Mouse (Mus musculus) midbrain, embryonic 16.5 days (tissue): Measurements from ENCODE around the gene Adprm. TPM values are rescaled to one million over a fixed set of nuclear protein-coding genes. Genes with fewer than 3 reads are reported as not detected.
"Not testable (repeated sequence)": the region's sequence is repeated elsewhere in the genome, so short reads cannot be mapped to it uniquely, and the experiment has no call there.

Experiments used
- ATAC-seq: fragments of 200-750 bp; cut with Nextera tagmentation; 2 replicates; pipeline ENCODE4 v1.8.0; 2017; ENCODE audit warnings: moderate TSS enrichment
- H3K27ac ChIP-seq: fragments of 300-500 bp; sonication (generic); 2 replicates; pipeline ENCODE4 v1.5.1; 2014; ENCODE audit warnings: mild to moderate bottlenecking, low read length, mixed read lengths
- H3K27me3 ChIP-seq: fragments of 300-500 bp; sonication (generic); 2 replicates; pipeline ENCODE4 v1.6.1; 2014; ENCODE audit warnings: low read depth, low read length, mixed read lengths; ENCODE audit not compliant: control insufficient read depth, insufficient read depth
- H3K36me3 ChIP-seq: fragments of 300-500 bp; sonication (generic); 2 replicates; pipeline ENCODE4 v1.6.1; 2014; ENCODE audit warnings: mild to moderate bottlenecking, low read length, moderate library complexity, mixed read lengths; ENCODE audit not compliant: control insufficient read depth, insufficient read depth
- H3K4me1 ChIP-seq: fragments of 300-500 bp; sonication (generic); 2 replicates; pipeline ENCODE4 v1.6.1; 2014; ENCODE audit warnings: mild to moderate bottlenecking, low read length, mixed read lengths; ENCODE audit not compliant: control insufficient read depth, insufficient read depth
- H3K4me2 ChIP-seq: fragments of 300-500 bp; sonication (generic); 2 replicates; pipeline ENCODE4 v1.6.1; 2014; ENCODE audit warnings: mild to moderate bottlenecking, low read length, mixed read lengths
- H3K4me3 ChIP-seq: fragments of 300-500 bp; sonication (generic); 2 replicates; pipeline ENCODE4 v1.5.1; 2014; ENCODE audit warnings: low read depth, mild to moderate bottlenecking, low read length, moderate library complexity, mixed read lengths
- H3K9ac ChIP-seq: fragments of 300-500 bp; sonication (generic); 2 replicates; pipeline ENCODE4 v1.6.1; 2014; ENCODE audit warnings: low read depth, low read length, mixed read lengths
- H3K9me3 ChIP-seq: fragments of 300-500 bp; sonication (generic); replicated peaks from 2 replicates; pipeline ENCODE4 v1.6.1; 2014; ENCODE audit warnings: mild to moderate bottlenecking, low read length, mixed read lengths; ENCODE audit not compliant: control insufficient read depth, poor library complexity, severe bottlenecking
- WGBS: fragments of 180-500 bp; shearing (Covaris S2); extraction: QIAGEN DNeasy Blood & Tissue Kit; methylation state at CpG from one replicate; pipeline ENCODE4 v1.1.7; 2014; 5-methylcytosine and 5-hydroxymethylcytosine counted together
- polyA plus RNA-seq: library from polyadenylated mRNA; unstranded; fragments of >200 nt; fragmentation: Nextera tagmentation; extraction: Ambion mirVana; gene quantifications from 2 replicates; pipeline ENCODE4 v1.2.1, GENCODE M21; 2015

Adprm gene
- polyA plus RNA-seq, 1 experiment from 2014 or later: 28.2 TPM

GRCm38 (mm10) chr11:67092354-67092753 is 40.0 kb upstream of the Adprm start:
- H3K4me2 ChIP-seq, H3K9me3 ChIP-seq, H3K36me3 ChIP-seq, H3K27ac ChIP-seq, H3K27me3 ChIP-seq, H3K4me3 ChIP-seq, H3K4me1 ChIP-seq, ATAC-seq, H3K9ac ChIP-seq: not testable (repeated sequence)
- 95% methylated on average over 10 of the region's 12 CpGs for WGBS

GRCm38 (mm10) chr11:67087225-67087624 is 34.8 kb upstream of the Adprm start:
- ATAC-seq: no peak
- no peaks in the 10 kb centered on the region for H3K4me1 ChIP-seq
- no peaks in the 10 kb centered on the region for H3K9me3 ChIP-seq
- H3K36me3 ChIP-seq: no peaks in the 10 kb centered on the region
- 91% methylated on average over 12 of the region's 12 CpGs for WGBS
- H3K27ac ChIP-seq: no peak overlapping the region
- no peak overlapping the region for H3K4me2 ChIP-seq
- H3K27me3 ChIP-seq: peaks cover 7% of the 10 kb centered on the region
- no peak overlapping the region for H3K4me3 ChIP-seq
- no peak overlapping the region for H3K9ac ChIP-seq

DNA sequence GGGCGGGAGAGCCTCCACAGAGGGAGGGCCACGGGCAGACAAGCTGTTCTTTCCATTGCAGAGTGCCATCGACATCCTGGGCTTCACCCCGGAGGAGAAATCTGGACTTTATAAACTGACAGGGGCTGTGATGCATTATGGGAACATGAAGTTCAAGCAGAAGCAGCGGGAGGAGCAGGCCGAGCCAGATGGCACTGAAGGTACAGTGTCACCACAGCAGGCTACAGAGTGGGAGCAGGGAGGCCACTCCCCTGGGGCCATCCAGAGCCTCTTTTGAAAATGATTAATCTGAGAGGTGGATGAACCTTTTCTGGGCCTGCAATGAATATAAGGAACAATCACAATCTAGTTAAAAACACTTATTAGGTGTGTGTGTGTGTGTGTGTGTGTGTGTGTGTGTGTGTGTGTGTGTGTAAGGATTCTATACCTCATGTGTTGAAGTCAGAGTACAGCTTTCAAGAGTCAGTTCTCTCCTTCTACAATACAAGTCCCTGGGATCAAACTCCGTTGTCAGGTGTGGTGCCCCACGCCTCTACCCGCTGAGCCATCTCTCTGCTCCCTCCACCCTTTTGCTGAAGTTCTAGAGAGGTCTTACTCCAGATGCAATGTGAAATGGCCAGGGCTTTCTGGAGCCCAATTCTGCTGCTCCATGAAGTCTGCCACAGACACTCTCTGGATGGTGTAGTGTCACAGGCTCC is 34.2 kb upstream of the Adprm start:
- Histone ChIP-seq H3K9me3 (no peaks in the 10 kb centered on the region), H3K27me3 (peaks cover 7% of the 10 kb centered on the region), H3K36me3 (no peaks in the 10 kb centered on the region), H3K27ac (no peak overlapping the region), H3K9ac (no peak overlapping the region), H3K4me3 (no peak overlapping the region), H3K4me2 (no peak overlapping the region), H3K4me1 (no peaks in the 10 kb centered on the region)
- no peak for ATAC-seq
- 63% methylated on average over 9 of the region's 9 CpGs for WGBS

DNA sequence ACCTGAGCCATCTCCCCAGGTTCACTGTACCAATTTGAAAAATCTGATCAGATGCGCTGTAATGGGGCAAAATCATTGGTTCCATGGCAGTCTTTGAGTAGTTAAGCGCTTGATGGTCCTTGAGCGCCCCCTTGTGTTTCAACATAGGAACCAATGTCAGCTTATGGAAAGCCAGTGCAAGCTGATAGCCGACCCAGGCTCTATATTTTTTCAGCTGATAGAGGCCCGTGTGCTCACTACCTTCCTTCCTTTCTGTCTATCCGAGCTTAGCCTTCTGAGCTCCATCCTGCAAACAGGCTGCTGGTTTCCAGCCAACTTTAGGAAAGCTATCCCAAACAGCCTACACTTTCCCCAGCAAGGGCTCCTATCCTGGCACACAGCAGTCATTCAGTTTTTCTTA is 33.1 kb upstream of the Adprm start:
- H3K9ac ChIP-seq: no peak overlapping the region
- no peaks in the 10 kb centered on the region for H3K36me3 ChIP-seq
- no peak overlapping the region for H3K27ac ChIP-seq
- H3K27me3 ChIP-seq: peaks cover 7% of the 10 kb centered on the region
- no peak overlapping the region for H3K4me3 ChIP-seq
- 4% methylated on average over 6 of the region's 6 CpGs for WGBS
- no peak overlapping the region for H3K4me2 ChIP-seq
- H3K9me3 ChIP-seq: no peaks in the 10 kb centered on the region
- no peaks in the 10 kb centered on the region for H3K4me1 ChIP-seq
- ATAC-seq: peak; percentile 70; the same call in 1 of the 2 replicates

DNA sequence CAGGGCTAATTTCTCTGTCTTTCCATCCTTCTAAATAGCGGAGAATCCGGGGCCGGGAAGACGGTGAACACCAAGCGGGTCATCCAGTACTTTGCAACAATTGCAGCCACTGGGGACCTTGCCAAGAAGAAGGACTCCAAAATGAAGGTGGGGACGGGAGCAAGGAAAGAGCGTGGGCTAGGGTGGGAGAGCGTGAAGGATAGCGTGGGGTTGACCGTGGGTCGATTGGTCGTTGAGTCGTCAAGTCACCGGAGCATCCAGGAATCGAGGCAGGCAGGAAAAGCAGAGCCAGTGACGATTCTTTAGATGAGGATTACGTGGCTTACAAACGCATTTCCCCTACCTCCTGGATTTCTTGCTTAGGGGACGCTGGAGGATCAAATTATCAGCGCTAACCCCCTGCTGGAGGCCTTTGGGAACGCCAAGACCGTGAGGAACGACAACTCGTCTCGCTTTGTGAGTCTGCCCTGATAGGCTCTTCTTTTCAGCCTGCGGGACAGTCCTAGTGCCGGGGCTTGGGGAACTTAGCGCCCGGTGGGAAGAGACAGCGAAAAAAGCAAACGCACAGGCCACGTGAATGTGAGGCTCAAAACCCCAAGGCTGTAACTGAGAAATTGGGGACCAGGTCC is 31.4 kb upstream of the Adprm start:
- H3K4me1 ChIP-seq: peaks cover 2% of the 10 kb centered on the region; the same call in 1 of the 2 replicates
- no peaks in the 10 kb centered on the region for H3K36me3 ChIP-seq
- no peak overlapping the region for H3K27ac ChIP-seq
- H3K4me2 ChIP-seq: peak overlapping the region; percentile 8; the same call in 1 of the 2 replicates
- 39% methylated on average over 32 of the region's 32 CpGs for WGBS
- H3K9ac ChIP-seq: no peak overlapping the region
- peaks cover 7% of the 10 kb centered on the region for H3K27me3 ChIP-seq
- H3K9me3 ChIP-seq: no peaks in the 10 kb centered on the region
- no peak overlapping the region for H3K4me3 ChIP-seq
- ATAC-seq: no peak

GRCm38 (mm10) chr11:67083239-67083638 is 30.8 kb upstream of the Adprm start:
- WGBS: 54% methylated on average over 6 of the region's 6 CpGs
- no peak for ATAC-seq
- no peak overlapping the region for H3K27ac ChIP-seq

DNA sequence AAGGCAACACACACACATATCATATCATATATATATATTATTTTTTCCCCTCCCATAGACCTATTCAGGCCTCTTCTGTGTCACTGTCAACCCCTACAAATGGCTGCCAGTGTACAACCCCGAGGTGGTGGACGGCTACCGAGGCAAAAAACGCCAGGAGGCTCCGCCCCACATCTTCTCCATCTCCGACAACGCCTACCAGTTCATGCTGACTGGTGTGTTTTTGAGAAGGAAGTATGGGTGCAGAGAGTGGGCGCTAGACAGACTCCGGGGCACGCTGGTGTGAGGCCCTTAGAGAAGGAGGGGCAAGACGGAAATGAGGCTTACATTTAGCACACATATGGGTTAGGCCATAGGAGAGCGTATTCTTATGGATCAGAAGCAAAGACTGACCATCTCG is 30.4 kb upstream of the Adprm start:
- H3K4me3 ChIP-seq: no peak overlapping the region
- peaks cover 7% of the 10 kb centered on the region for H3K27me3 ChIP-seq
- H3K9me3 ChIP-seq: no peaks in the 10 kb centered on the region
- peaks cover 2% of the 10 kb centered on the region; the same call in 1 of the 2 replicates for H3K4me1 ChIP-seq
- no peak overlapping the region for H3K4me2 ChIP-seq
- WGBS: 90% methylated on average over 13 of the region's 13 CpGs
- no peak overlapping the region for H3K9ac ChIP-seq
- ATAC-seq: no peak
- no peak overlapping the region for H3K27ac ChIP-seq
- no peaks in the 10 kb centered on the region for H3K36me3 ChIP-seq

More at GRCm38 (mm10) chr11:67083239-67083638, 30.8 kb upstream of the Adprm start:
- H3K36me3 ChIP-seq: no peaks in the 10 kb centered on the region
- no peaks in the 10 kb centered on the region for H3K9me3 ChIP-seq
- peaks cover 2% of the 10 kb centered on the region; the same call in 1 of the 2 replicates for H3K4me1 ChIP-seq
- H3K4me3 ChIP-seq: no peak overlapping the region
- H3K9ac ChIP-seq: no peak overlapping the region
- peaks cover 7% of the 10 kb centered on the region for H3K27me3 ChIP-seq
- H3K4me2 ChIP-seq: no peak overlapping the region

- Histone ChIP-seq H3K4me1 (peaks cover 2% of the 10 kb centered on the region; the same call in 1 of the 2 replicates), H3K9me3 (no peaks in the 10 kb centered on the region)
- ATAC-seq: no peak
These were observed 29.8 kb upstream of the Adprm start for GRCm38 (mm10) chr11:67082188-67082587.

DNA sequence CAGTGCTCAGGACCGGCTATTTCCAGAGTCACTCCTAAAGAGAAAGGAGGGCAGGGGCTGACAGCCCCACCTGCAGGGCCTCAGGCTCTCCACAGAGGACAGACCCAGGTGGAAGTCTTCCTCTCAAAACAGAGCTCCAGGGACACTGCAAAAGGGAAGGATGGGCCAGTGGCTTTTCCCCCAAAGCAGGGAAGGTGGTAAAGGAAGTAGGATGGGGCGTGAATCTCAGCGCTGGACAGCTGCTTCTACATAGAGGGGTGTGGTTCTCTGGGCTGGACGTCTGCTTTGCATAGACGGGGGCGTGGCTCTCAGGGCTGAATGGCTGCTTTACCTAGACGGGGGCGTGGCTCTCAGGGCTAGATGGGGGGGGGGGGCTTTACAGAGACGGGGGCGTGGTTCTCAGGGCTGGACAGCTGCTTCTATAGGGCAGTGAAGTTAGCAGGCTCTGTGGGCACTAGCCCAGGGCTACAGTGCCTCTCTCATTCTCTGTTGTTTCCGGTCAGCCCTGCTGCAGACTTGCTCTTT is 28.8 kb upstream of the Adprm start:
- no peak for ATAC-seq
- WGBS: 6% methylated on average over 11 of the region's 11 CpGs
- no peak overlapping the region for H3K9ac ChIP-seq

More at GRCm38 (mm10) chr11:67082188-67082587, 29.8 kb upstream of the Adprm start:
- Histone ChIP-seq H3K36me3 (no peaks in the 10 kb centered on the region), H3K27ac (no peak overlapping the region), H3K4me3 (no peak overlapping the region), H3K4me2 (no peak overlapping the region), H3K27me3 (peaks cover 7% of the 10 kb centered on the region), H3K9ac (no peak overlapping the region)
- 90% methylated on average over 7 of the region's 7 CpGs for WGBS

More for the DNA sequence above, 28.8 kb upstream of the Adprm start:
- no peaks in the 10 kb centered on the region for H3K9me3 ChIP-seq
- no peak overlapping the region for H3K27ac ChIP-seq
- peaks cover 2% of the 10 kb centered on the region; the same call in 1 of the 2 replicates for H3K4me1 ChIP-seq
- peaks cover 7% of the 10 kb centered on the region for H3K27me3 ChIP-seq
- no peaks in the 10 kb centered on the region for H3K36me3 ChIP-seq
- no peak overlapping the region for H3K4me3 ChIP-seq
- no peak overlapping the region for H3K4me2 ChIP-seq
